Mouse (Mus musculus) heart, adult 9 months (tissue): Measurements from ENCODE around the gene Cacna2d2.

Experiments used
- DNase-seq, 2 experiments: peaks; one replicate each; pipeline ENCODE4 v3.0.0; 2022; ENCODE audit warnings: low spot score in 2 of 2

The Cacna2d2 gene

GRCm38 (mm10) chr9:107494238-107494637 is 94.8 kb downstream of the Cacna2d2 start:
- no peak for DNase-seq

DNA sequence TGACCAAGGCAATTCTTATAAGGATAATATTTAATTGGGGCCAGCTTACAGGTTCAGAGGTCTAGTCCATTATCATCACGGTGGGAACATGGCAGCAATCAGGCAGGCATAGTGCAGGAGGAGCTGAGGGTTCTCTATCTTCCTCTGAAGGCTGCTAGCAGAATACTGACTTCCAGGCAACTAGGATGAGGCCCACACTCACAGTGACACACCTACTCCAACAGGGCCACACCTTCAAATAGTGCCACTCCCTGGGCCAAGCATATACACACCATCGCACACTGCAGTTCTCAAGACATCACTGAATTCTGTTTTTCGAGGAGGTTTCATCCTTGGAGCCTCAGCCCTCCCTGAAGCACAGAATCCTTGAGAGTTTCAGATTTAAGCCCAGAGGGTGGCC is 96.9 kb downstream of the Cacna2d2 start:
- no peak for DNase-seq

GRCm38 (mm10) chr9:107500708-107501286 is 101.4 kb downstream of the Cacna2d2 start:
- peak in 1 of 2 experiments; percentile 13 for DNase-seq

GRCm38 (mm10) chr9:107502131-107502846 is 102.9 kb downstream of the Cacna2d2 start:
- DNase-seq, result no peak

DNA sequence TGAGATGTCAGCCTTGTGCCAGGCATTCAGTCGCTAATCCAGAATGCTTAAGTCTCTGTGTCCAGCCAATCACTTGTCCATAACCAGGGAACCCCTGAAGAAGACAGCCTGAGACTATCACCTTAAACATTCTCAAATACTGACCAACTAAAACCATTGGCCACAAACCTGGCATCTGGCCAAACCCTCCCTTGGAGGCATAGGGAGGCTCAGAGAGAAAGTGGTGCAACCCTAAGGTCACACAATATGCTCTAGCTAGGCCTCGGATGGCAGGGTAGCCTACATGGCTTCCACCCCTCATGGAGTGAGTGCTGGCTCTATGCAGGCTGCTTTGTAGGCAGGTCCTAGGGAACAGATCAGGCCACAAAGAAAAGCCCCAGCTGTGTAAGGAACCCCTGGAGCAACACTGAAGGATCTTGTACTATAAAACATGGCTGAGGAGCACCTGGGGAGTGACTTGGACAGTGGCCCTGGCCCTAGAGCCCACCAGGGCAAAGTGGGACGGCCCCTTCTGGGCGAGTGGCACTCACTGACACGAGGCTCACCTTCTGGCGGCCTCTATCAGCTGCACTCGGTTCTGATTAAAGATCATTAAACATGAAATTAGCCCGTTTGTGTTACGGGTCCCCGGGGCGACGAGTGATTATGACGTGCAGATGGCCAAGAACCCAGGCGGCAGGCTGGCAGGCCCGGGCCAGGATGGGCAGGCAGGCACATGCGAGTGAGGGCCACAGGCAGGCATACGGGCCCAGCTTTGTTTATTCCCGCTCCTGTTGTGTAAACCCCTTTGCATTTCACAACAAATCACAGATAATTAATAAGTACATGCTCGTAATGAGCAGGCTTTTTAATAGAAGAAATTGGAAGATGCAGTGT is 105.5 kb downstream of the Cacna2d2 start:
- no peak for DNase-seq

DNA sequence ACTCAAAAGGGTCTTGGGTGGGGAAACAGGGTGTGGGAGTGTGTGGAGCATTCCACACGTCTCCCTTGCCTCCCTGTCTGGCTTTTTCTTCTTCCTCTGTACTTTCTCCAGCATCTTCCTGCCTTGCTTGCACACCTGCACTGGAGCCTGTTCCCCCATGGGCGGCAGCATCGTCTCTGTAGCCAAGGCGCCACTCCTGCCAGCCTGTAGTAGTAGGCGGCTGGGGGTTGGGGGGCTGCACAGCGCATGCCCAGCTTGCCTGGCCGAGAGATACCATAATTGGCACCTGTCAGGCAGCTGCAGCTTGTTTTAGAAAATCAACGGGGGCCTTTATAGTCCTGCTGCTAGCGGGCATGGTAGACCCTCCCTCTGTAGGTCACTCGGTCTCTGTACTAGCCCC is 108.9 kb downstream of the Cacna2d2 start:
- DNase-seq, result no peak

DNA sequence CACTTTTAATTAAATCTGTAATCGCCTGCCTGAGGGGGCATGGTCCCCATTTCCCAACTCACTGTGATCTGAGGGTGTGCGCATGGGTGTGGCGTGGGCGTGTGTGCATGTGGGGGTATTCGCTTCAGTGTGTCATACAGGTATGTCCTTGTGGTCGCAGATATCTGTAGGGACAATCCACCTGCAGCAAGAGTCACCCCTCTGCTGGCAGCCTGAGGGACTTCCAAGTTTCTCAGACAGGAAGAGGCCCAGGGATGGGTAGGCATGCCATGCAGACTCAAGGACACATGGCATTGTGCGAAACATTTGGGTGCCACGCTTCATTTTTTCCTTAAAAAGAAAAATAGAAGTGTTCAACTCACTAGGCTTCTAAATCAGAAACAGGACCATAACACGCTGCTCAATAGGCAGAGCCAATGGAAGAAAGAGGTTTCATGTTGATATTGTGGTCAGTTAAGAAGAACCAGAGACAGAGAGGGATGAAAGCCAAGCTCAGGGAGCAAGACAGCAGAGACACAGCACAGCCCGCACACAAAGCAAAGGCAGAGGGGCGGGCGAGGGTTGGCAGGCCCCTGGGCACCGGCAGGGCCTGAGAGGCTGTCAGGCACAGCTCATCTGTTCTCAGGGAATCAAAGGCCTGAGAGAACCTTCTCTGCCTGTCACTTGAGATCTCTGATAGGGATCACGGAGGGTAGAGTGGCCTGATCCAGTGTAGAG is 111.1 kb downstream of the Cacna2d2 start:
- no peak for DNase-seq

DNA sequence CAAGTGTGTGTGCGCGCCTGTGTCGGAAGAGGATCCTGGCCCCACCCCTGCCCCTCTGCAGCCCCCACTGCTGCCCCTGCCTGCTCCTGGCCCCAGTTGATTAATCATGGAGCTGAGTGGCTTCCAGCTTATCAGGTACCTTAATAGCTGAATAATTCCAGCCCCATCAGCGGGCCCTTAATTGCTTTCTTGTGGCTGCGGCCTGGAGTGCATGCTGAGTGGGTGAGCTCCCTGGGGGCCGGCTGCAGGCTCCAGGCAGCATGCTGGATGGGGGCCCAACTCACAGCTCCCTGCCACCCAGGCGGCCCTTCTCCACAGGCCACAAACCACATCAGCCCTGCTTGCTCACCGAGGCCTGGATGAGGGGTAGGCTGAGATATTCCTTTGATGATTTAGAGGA is 112.0 kb downstream of the Cacna2d2 start:
- no peak for DNase-seq

- DNase-seq, result no peak
Measured at GRCm38 (mm10) chr9:107512326-107512725, 112.9 kb downstream of the Cacna2d2 start.

GRCm38 (mm10) chr9:107514303-107514955 is 115.0 kb downstream of the Cacna2d2 start:
- DNase-seq, result peak; percentile 32 to 61

GRCm38 (mm10) chr9:107520331-107520730 is 120.9 kb downstream of the Cacna2d2 start:
- DNase-seq, result no peak

DNA sequence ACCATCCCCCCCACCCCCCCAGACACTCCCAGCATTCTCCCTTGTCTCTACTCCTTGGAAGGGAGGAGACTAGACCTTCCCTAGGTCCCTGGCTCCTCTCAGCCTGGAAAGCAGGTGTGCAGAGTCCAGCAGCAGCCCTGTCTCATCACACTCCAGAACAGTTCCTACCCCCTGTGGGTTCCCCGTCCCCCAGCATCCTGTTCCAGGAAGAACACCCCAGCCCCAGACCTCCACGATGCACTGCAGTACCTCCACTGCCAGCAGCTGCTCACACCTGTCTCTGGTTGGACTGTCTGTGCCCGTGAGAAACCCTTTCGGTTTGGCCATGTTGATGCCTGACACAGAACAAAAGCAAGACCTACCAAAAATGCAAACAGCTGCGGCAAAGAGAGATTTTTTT is 121.8 kb downstream of the Cacna2d2 start:
- no peak for DNase-seq

GRCm38 (mm10) chr9:107521711-107522399 is 122.4 kb downstream of the Cacna2d2 start:
- no peak for DNase-seq

- no peak for DNase-seq
Measured at GRCm38 (mm10) chr9:107522400-107522711, 122.9 kb downstream of the Cacna2d2 start.

GRCm38 (mm10) chr9:107526198-107527026 is 127.0 kb downstream of the Cacna2d2 start:
- no peak for DNase-seq

DNA sequence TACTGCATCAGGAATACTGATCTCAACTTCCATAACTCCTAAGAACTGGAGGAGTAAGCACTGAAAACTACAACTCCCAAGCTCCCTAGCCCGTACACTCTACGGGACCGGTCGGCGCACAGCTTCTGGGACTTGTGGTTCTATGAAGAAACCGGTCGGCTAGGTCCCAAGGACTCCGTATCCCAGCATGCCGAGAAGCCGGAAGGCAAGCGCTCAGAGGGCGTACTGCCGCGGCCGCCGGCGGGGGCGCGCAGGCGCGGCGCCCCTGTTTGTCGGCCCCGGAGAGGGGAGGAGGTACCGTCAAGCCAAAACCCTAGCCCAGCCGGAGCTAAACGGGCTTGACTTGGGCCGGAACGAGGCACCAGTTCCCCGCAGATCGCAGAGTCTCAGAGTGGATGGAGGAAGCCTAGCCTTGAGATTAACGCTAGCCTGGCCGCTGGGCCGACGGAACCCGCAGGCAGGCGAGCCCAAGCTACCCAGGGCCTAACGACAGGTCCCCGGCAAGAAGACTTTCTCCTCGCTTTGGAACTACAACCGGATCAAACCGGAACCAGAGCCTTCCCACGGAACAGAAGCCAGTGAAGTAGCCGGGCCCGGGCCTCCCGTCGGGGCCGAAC is 134.5 kb downstream of the Cacna2d2 start, which contains the start of gene Tmem115:
Gene Tmem115, plus strand, starts transcription at position 155 of the 617 bp plus-strand sequence.
- peak; percentile 96 to 97 for DNase-seq

- no peak for DNase-seq
Measured at GRCm38 (mm10) chr9:107534408-107535202, 135.2 kb downstream of the Cacna2d2 start.

DNA sequence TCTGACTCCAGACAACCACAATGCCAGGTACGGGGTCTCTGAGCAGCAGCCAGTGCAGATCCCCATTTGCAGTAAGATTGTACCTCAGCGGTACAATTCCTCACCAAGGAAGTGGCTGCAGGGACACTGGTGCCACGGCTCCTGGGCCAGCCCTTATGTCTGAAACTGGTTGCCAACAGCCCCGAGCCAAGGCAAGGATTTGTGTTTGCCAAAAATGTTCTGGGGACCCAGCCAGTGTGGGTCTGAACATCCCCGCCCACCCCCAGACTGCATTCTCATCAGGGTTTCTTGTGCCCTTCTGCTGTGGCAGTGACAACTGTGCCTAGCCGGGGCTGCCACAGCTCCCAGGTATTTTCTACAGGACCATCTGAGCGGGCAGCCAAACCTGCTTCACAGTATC is 138.8 kb downstream of the Cacna2d2 start:
- no peak for DNase-seq

GRCm38 (mm10) chr9:107538711-107539110 is 139.3 kb downstream of the Cacna2d2 start:
- DNase-seq, result no peak
